Mouse (Mus musculus) liver, embryonic 14.5 days (tissue): ENCODE data around the gene Ifi214.
"Not testable (repeated sequence)": the region's sequence is repeated elsewhere in the genome, so short reads cannot be mapped to it uniquely, and the experiment has no call there.

Source experiments
- CTCF ChIP-seq: IDR thresholded peaks from 2 replicates; pipeline ENCODE4 v1.5.1; 2016; ENCODE audit warnings: antibody characterized with exemption, low read depth, control low read depth
- EP300 ChIP-seq: IDR thresholded peaks from 2 replicates; pipeline ENCODE4 v1.6.1; 2016; ENCODE audit warnings: antibody characterized with exemption, low read depth

DNA sequence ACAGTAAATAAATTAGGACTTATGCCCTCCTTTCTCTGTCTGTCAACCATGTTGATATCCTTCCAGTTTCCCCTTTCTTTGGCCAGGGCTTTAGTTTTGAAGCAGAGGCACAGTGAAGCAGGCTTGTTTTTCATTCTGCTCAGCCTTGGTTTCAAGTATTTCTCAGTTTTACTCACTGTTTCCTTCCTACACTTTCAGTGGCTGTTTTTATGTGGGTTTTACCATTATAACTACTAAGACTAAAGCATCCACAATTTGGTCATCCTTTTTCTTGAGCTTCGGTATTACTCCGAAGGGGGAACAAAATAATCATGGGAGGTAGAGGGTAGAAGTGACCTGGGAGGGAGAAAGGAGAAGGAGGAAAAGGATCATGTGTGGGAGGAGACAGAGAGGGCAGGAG, 25.2 kb downstream of the Ifi214 start:
- not testable (repeated sequence) for TF ChIP-seq CTCF, EP300
